Mouse (Mus musculus) naive thymus-derived CD4-positive, alpha-beta T cell, adult 5 months (primary cell): ENCODE data around the gene Rassf2. TPM values are rescaled to one million over a fixed set of nuclear protein-coding genes. Genes with fewer than 3 reads are reported as not detected.

Experiments used
- polyA plus RNA-seq: library from polyadenylated mRNA; unstranded; fragments of 100-300 nt; shearing (Covaris generic); gene quantifications from one replicate; pipeline ENCODE4 v1.2.1, GENCODE M21; 2017

The Rassf2 gene
- polyA plus RNA-seq, result 88.1 TPM

GRCm38 (mm10) chr2:132029646-132030417 lies at the start of gene Rassf2:
Gene Rassf2, minus strand, starts transcription at chr2:132030258.

GRCm38 (mm10) chr2:131950598-131951095 lies 79.4 kb downstream of the Rassf2 start, which contains the start of gene Prnd:
Gene Prnd, plus strand, starts transcription at chr2:131950861.

Other genes with a start within 250 kb of the Rassf2 start
- not detected for gene Erv3, start 170.5 kb downstream of the Rassf2 start, polyA plus RNA-seq
- gene Prnp, start 120.3 kb downstream of the Rassf2 start, polyA plus RNA-seq, result 2.3 TPM
- not detected for gene Prn, start 120.3 kb downstream of the Rassf2 start, polyA plus RNA-seq
- not detected for gene Prnd, start 79.4 kb downstream of the Rassf2 start, polyA plus RNA-seq
- gene Slc23a2, start 114.8 kb upstream of the Rassf2 start, polyA plus RNA-seq, result 35.4 TPM
- gene Tmem230, start 217.5 kb upstream of the Rassf2 start, polyA plus RNA-seq, result 29.4 TPM
- 202 TPM for gene Pcna, start 223.1 kb upstream of the Rassf2 start, polyA plus RNA-seq
- gene Cds2, start 232.9 kb upstream of the Rassf2 start, polyA plus RNA-seq, result 71.3 TPM